Mouse (Mus musculus) midbrain, embryonic 12.5 days (tissue): ENCODE results near the gene Vsnl1. TPM values are rescaled to one million over a fixed set of nuclear protein-coding genes. Genes with fewer than 3 reads are reported as not detected.

Source experiments
- microRNA-seq: library from miRNA; unstranded; fragments of <30 nt; microRNA quantifications from one replicate; pipeline ENCODE4, GENCODE M21; 2017
- polyA plus RNA-seq: library from polyadenylated mRNA; unstranded; fragments of >200 nt; fragmentation: Nextera tagmentation; extraction: Ambion mirVana; gene quantifications from 2 replicates; pipeline ENCODE4 v1.2.1, GENCODE M21; 2016

Gene Vsnl1
- polyA plus RNA-seq, 1 experiment from 2014 or later, result 2.9 TPM

Small RNA genes within 50 kb of the gene (microRNA-seq; reads per million reads assigned to microRNA genes)
- not detected for gene Mir7675

Other genes with a start within 250 kb of the Vsnl1 start
- gene Msgn1, start 227.6 kb downstream of the Vsnl1 start, polyA plus RNA-seq, result not detected in 2 replicates
- gene Gen1, start 170.8 kb downstream of the Vsnl1 start, polyA plus RNA-seq, result 10.9 and 11.6 TPM in 2 replicates
- 137 and 154 TPM in 2 replicates for gene Smc6, start 170.7 kb downstream of the Vsnl1 start, polyA plus RNA-seq
- gene Rad51ap2, start 19.5 kb upstream of the Vsnl1 start, polyA plus RNA-seq, result 0.33 and 0.39 TPM in 2 replicates